Mouse (Mus musculus): ENCODE measurements around the gene Usp17ld. TPM values are rescaled to one million over a fixed set of nuclear protein-coding genes. Genes with fewer than 3 reads are reported as not detected.

Usp17ld gene
- total RNA-seq (2023): not detected in 4 replicates

DNA sequence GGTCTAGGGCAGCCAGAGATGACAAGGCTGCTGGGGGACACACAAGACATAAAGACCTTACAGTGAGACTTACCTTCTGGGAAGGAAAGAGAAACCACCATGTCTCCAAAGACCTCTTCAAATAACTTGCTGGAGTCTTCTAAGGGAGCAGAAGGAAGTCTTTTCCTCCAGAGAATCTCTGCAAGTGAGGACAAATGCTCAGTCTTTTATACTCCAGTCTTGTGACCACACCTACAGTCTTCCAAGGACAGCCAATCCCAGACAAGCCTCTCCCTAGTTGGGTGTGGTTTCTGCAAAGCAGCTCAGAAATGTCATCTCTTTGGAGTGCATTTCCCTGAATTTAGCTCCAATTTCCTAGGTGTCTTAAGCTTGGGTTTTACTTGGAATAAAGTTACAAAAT is at the start of gene Usp17ld:
Usp17ld (minus strand) TSS at position 101 of the 400 bp plus-strand sequence.

GRCm38 (mm10) chr7:103216696-103217095 is 35.6 kb downstream of the Usp17ld start, which contains the start of gene Olfr594:
TSS of gene Olfr594 (plus strand) at chr7:103216996.

DNA sequence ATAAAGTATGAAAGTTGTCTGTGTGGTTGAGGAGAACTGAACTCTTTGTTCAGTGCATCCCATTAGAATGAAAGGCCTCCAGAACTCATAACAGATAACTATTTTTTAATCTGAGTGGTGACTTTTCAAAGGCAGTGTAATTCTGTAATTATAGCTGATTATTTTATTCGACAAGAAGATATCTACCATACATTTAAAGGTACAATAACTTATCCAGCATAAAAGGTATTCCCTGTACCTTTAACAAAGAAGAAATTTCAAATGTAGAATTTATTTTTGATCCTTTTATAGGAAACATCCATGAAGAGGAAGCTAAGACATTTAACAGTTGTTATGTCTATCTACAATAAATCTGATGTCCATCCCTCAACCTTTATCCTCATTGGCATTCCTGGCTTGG is 40.7 kb downstream of the Usp17ld start, which contains the start of gene Olfr593:
Olfr593 (plus strand) TSS at position 301 of the 400 bp plus-strand sequence.

Other genes with a start within 250 kb of the Usp17ld start
- not detected in 4 replicates for gene Olfr582, start 214.5 kb downstream of the Usp17ld start, total RNA-seq (2023)
- gene Olfr583, start 201.2 kb downstream of the Usp17ld start, total RNA-seq (2023): not detected in 4 replicates
- not detected in 4 replicates for gene Olfr584, start 170.6 kb downstream of the Usp17ld start, total RNA-seq (2023)
- gene Olfr585, start 154.8 kb downstream of the Usp17ld start, total RNA-seq (2023): not detected in 4 replicates
- not detected in 4 replicates for gene Olfr586, start 126.9 kb downstream of the Usp17ld start, total RNA-seq (2023)
- gene Olfr588-ps1, start 111.6 kb downstream of the Usp17ld start, total RNA-seq (2023): not detected in 4 replicates
- gene Olfr589, start 96.1 kb downstream of the Usp17ld start, total RNA-seq (2023): not detected in 4 replicates
- gene Olfr591, start 74.2 kb downstream of the Usp17ld start, total RNA-seq (2023): not detected in 4 replicates
- not detected in 4 replicates for gene Olfr592, start 67.7 kb downstream of the Usp17ld start, total RNA-seq (2023)
- gene Olfr593, start 40.6 kb downstream of the Usp17ld start, total RNA-seq (2023): not detected in 4 replicates
- gene Olfr594, start 35.5 kb downstream of the Usp17ld start, total RNA-seq (2023): not detected in 4 replicates
- gene Olfr596, start 53.1 kb upstream of the Usp17ld start, total RNA-seq (2023): not detected in 4 replicates
- not detected in 4 replicates for gene Olfr597, start 63.8 kb upstream of the Usp17ld start, total RNA-seq (2023)
- not detected in 4 replicates for gene Olfr598, start 71.1 kb upstream of the Usp17ld start, total RNA-seq (2023)
- not detected in 4 replicates for gene Olfr599, start 83.4 kb upstream of the Usp17ld start, total RNA-seq (2023)
- not detected in 4 replicates for gene Olfr600, start 97.2 kb upstream of the Usp17ld start, total RNA-seq (2023)
- not detected in 4 replicates for gene Olfr601, start 110.2 kb upstream of the Usp17ld start, total RNA-seq (2023)
- gene Olfr603, start 133.7 kb upstream of the Usp17ld start, total RNA-seq (2023): not detected in 4 replicates
- not detected in 4 replicates for gene Usp17lc, start 162.6 kb upstream of the Usp17ld start, total RNA-seq (2023)
- gene Olfr605, start 192.9 kb upstream of the Usp17ld start, total RNA-seq (2023): not detected in 4 replicates
- not detected in 4 replicates for gene Olfr606, start 196.5 kb upstream of the Usp17ld start, total RNA-seq (2023)
- not detected in 4 replicates for gene Olfr607, start 211.6 kb upstream of the Usp17ld start, total RNA-seq (2023)
- gene Olfr608, start 217.4 kb upstream of the Usp17ld start, total RNA-seq (2023): not detected in 4 replicates
- gene Olfr609, start 245.6 kb upstream of the Usp17ld start, total RNA-seq (2023): not detected in 4 replicates

Data from B cell, adult 62 days (primary cell).